Mouse (Mus musculus) c-Kit-positive CD71-positive TER-119-positive erythroid progenitor cells, embryonic 14.5 days (primary cell): Measurements from ENCODE around the gene Fbxo7.
A peak's percentile ranks its signal among the peaks of the same experiment; 100 is the strongest.
"Not testable (repeated sequence)": the region's sequence is repeated elsewhere in the genome, so short reads cannot be mapped to it uniquely, and the experiment has no call there.

ENCODE experiments used
- DNase-seq: peaks from one replicate; pipeline ENCODE4 v3.0.0-alpha.2; 2013; ENCODE audit warnings: low spot score

Fbxo7 gene

GRCm38 (mm10) chr10:86021749-86022473, at the start of gene Fbxo7:
Fbxo7 (plus strand) TSS chr10:86021972.
- peak; percentile 90 for DNase-seq

GRCm38 (mm10) chr10:85972915-85973314, 48.9 kb upstream of the Fbxo7 start:
- no peak for DNase-seq

GRCm38 (mm10) chr10:85989412-85990115, 32.2 kb upstream of the Fbxo7 start:
- DNase-seq, result no peak

GRCm38 (mm10) chr10:85992412-85992811, 29.4 kb upstream of the Fbxo7 start:
- no peak for DNase-seq

- no peak for DNase-seq
Observed at GRCm38 (mm10) chr10:85993836-85994235, 27.9 kb upstream of the Fbxo7 start.

- no peak for DNase-seq
Observed at GRCm38 (mm10) chr10:85994543-85995104, 27.1 kb upstream of the Fbxo7 start.

- DNase-seq, result no peak
Observed at GRCm38 (mm10) chr10:86000447-86000846, 21.3 kb upstream of the Fbxo7 start.

- no peak for DNase-seq
Observed at GRCm38 (mm10) chr10:86006455-86006854, 15.3 kb upstream of the Fbxo7 start.

GRCm38 (mm10) chr10:86009688-86010087, 12.1 kb upstream of the Fbxo7 start:
- DNase-seq, result no peak

- no peak for DNase-seq
Observed at GRCm38 (mm10) chr10:86010636-86011035, 11.1 kb upstream of the Fbxo7 start.

GRCm38 (mm10) chr10:86011172-86011571, 10.6 kb upstream of the Fbxo7 start:
- no peak for DNase-seq

- DNase-seq, result no peak
Observed at GRCm38 (mm10) chr10:86011781-86012180, 10.0 kb upstream of the Fbxo7 start, which contains the start of gene Bpifc. Bpifc (minus strand) TSS chr10:86011895.

- DNase-seq, result no peak
Observed at GRCm38 (mm10) chr10:86017781-86018180, 4.0 kb upstream of the Fbxo7 start.

- DNase-seq, result no peak
Observed at GRCm38 (mm10) chr10:86018813-86019212, 3.0 kb upstream of the Fbxo7 start.

GRCm38 (mm10) chr10:86021408-86021748, 394 bp upstream of the Fbxo7 start:
- no peak for DNase-seq

GRCm38 (mm10) chr10:86022474-86022816, 673 bp downstream of the Fbxo7 start:
- no peak for DNase-seq

GRCm38 (mm10) chr10:86023149-86023548, 1.4 kb downstream of the Fbxo7 start:
- DNase-seq, result peak; percentile 45

GRCm38 (mm10) chr10:86025906-86026305, 4.1 kb downstream of the Fbxo7 start:
- DNase-seq, result no peak

- DNase-seq, result peak; percentile 94
Observed at GRCm38 (mm10) chr10:86026354-86026753, 4.6 kb downstream of the Fbxo7 start.

- DNase-seq, result not testable (repeated sequence)
Observed at GRCm38 (mm10) chr10:86026807-86027206, 5.0 kb downstream of the Fbxo7 start.

- DNase-seq, result no peak
Observed at GRCm38 (mm10) chr10:86030743-86031142, 9.0 kb downstream of the Fbxo7 start.

- DNase-seq, result no peak
Observed at GRCm38 (mm10) chr10:86032517-86032916, 10.7 kb downstream of the Fbxo7 start.

- no peak for DNase-seq
Observed at GRCm38 (mm10) chr10:86034007-86034728, 12.4 kb downstream of the Fbxo7 start.
